Mouse (Mus musculus) thymus, adult 2 months (tissue): Measurements from ENCODE around the gene Gldc.

Experiments
- CTCF ChIP-seq: fragments of 200-500 bp; IDR thresholded peaks from 2 replicates; pipeline ENCODE4 v1.5.1; 2012; ENCODE audit warnings: mild to moderate bottlenecking, control low read depth, low read length, moderate library complexity, borderline replicate concordance; ENCODE audit not compliant: control insufficient read depth, poor library complexity, insufficient read depth; ENCODE audit errors: extremely low read depth
- POLR2A ChIP-seq: fragments of 200-500 bp; IDR thresholded peaks from 2 replicates; pipeline ENCODE4 v1.6.1; 2012; ENCODE audit warnings: mild to moderate bottlenecking, low read length, control low read depth, moderate library complexity; ENCODE audit not compliant: control insufficient read depth, poor library complexity, insufficient read depth; ENCODE audit errors: extremely low read depth

DNA sequence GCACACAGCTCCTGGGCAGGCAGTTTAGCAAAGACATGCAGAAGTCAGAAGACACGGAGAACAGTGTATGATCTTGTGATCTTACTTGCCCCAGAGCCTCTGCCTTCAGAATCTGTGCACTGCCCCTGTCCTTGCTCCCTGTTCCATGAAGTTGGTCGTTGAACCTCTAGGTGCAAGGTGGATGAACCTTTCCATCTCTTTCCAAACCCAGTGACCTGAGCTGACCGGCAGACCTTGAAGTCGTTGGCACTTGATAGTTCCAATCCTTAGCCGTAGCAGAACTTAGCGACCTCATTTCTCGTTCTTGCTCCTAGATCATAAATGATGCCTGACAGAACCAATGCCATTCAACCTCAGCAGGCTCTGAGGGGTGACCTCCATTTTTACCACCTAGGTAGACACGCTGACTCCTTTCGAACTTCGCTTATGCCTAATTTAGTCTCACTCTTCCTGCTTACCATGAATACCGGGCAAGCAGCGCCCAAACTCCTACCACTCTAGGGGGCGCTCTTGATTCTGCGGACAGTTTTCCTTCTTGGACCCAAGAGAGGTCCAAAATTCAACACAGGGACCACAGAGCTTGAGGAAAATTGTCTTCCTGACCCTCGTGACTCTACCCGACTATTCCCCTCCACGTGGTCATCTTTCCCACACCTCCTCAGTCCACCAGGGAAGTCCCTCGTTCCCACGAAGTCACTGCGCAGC lies 8.3 kb downstream of the Gldc start:
- TF ChIP-seq POLR2A, result no peak
- no peak for TF ChIP-seq CTCF
